Mouse (Mus musculus) heart, embryonic 11.5 days (tissue): Measurements from ENCODE around the gene Pced1a. TPM values are rescaled to one million over a fixed set of nuclear protein-coding genes. Genes with fewer than 3 reads are reported as not detected.
"Not testable (repeated sequence)": the region's sequence is repeated elsewhere in the genome, so short reads cannot be mapped to it uniquely, and the experiment has no call there.

Experiments
- ATAC-seq: fragments of 200-750 bp; cut with Nextera tagmentation; replicated peaks from 2 replicates; pipeline ENCODE4 v1.8.0; 2017; ENCODE audit warnings: moderate library complexity; ENCODE audit not compliant: insufficient number of reproducible peaks, low FRiP score, low TSS enrichment
- H3K27ac ChIP-seq: fragments of 300-500 bp; sonication (generic); 2 replicates; pipeline ENCODE4 v1.5.1; 2014; ENCODE audit warnings: mild to moderate bottlenecking, low read depth, low read length
- H3K27me3 ChIP-seq: fragments of 300-500 bp; sonication (generic); 2 replicates; pipeline ENCODE4 v1.6.1; 2014; ENCODE audit warnings: mild to moderate bottlenecking, low read length, mixed read lengths; ENCODE audit not compliant: control insufficient read depth, insufficient read depth
- H3K36me3 ChIP-seq: fragments of 300-500 bp; sonication (generic); 2 replicates; pipeline ENCODE4 v1.6.1; 2014; ENCODE audit warnings: mild to moderate bottlenecking, low read length, moderate library complexity, mixed read lengths; ENCODE audit not compliant: control insufficient read depth, insufficient read depth
- H3K4me1 ChIP-seq: fragments of 300-500 bp; sonication (generic); 2 replicates; pipeline ENCODE4 v1.6.1; 2014; ENCODE audit warnings: low read length; ENCODE audit not compliant: control insufficient read depth, insufficient read depth
- H3K4me2 ChIP-seq: fragments of 300-500 bp; sonication (generic); 2 replicates; pipeline ENCODE4 v1.6.1; 2014; ENCODE audit warnings: mild to moderate bottlenecking, moderate library complexity
- H3K4me3 ChIP-seq: fragments of 300-500 bp; sonication (generic); 2 replicates; pipeline ENCODE4 v1.5.1; 2014; ENCODE audit warnings: low read depth, low read length
- H3K9ac ChIP-seq: fragments of 300-500 bp; sonication (generic); 2 replicates; pipeline ENCODE4 v1.6.1; 2014; ENCODE audit warnings: mild to moderate bottlenecking, low read depth, low read length, moderate library complexity
- H3K9me3 ChIP-seq: fragments of 300-500 bp; sonication (generic); replicated peaks from 2 replicates; pipeline ENCODE4 v1.6.1; 2016; ENCODE audit warnings: low read length; ENCODE audit not compliant: control insufficient read depth
- WGBS: fragments of 180-500 bp; shearing (Covaris S2); extraction: QIAGEN DNeasy Blood & Tissue Kit; methylation state at CpG from one replicate; pipeline ENCODE4 v1.1.7; 2014; ENCODE audit not compliant: insufficient replicate concordance; 5-methylcytosine and 5-hydroxymethylcytosine counted together
- polyA plus RNA-seq: library from polyadenylated mRNA; unstranded; fragments of >200 nt; fragmentation: Nextera tagmentation; extraction: Ambion mirVana; gene quantifications from 2 replicates; pipeline ENCODE4 v1.2.1, GENCODE M21; 2014

Gene Pced1a
- polyA plus RNA-seq, 1 experiment from 2014 or later = 7.9 TPM

- no peak for ATAC-seq
- Histone ChIP-seq H3K36me3 (no peaks in the 10 kb centered on the region; the same call in 1 of the 2 replicates), H3K27me3 (no peaks in the 10 kb centered on the region), H3K4me2 (no peak overlapping the region), H3K4me3 (no peak overlapping the region), H3K4me1 (no peaks in the 10 kb centered on the region), H3K9me3 (no peaks in the 10 kb centered on the region), H3K27ac (no peak overlapping the region), H3K9ac (no peak overlapping the region)
- 81% methylated on average over 11 of the region's 11 CpGs for WGBS
Observed at GRCm38 (mm10) chr2:130390993-130391625, 33.4 kb downstream of the Pced1a start.

- Histone ChIP-seq H3K4me3 (no peak overlapping the region), H3K27me3 (no peaks in the 10 kb centered on the region), H3K36me3 (no peaks in the 10 kb centered on the region; the same call in 1 of the 2 replicates), H3K4me1 (no peaks in the 10 kb centered on the region), H3K9me3 (no peaks in the 10 kb centered on the region), H3K4me2 (no peak overlapping the region), H3K27ac (no peak overlapping the region), H3K9ac (no peak overlapping the region)
- ATAC-seq = no peak
- 76% methylated on average over 2 of the region's 2 CpGs for WGBS
Observed at GRCm38 (mm10) chr2:130388796-130389195, 35.7 kb downstream of the Pced1a start.

GRCm38 (mm10) chr2:130386212-130386611, 38.3 kb downstream of the Pced1a start:
- no peak for ATAC-seq
- Histone ChIP-seq H3K27ac (no peak overlapping the region), H3K4me1 (no peaks in the 10 kb centered on the region), H3K9me3 (no peaks in the 10 kb centered on the region), H3K4me2 (no peak overlapping the region), H3K9ac (no peak overlapping the region), H3K36me3 (no peaks in the 10 kb centered on the region), H3K27me3 (no peaks in the 10 kb centered on the region), H3K4me3 (no peak overlapping the region)
- WGBS = 67% methylated on average over 1 of the region's 1 CpGs

GRCm38 (mm10) chr2:130383895-130384294, 40.6 kb downstream of the Pced1a start:
- Histone ChIP-seq H3K36me3 (no peaks in the 10 kb centered on the region), H3K27me3 (no peaks in the 10 kb centered on the region), H3K9ac (no peak overlapping the region), H3K9me3 (no peaks in the 10 kb centered on the region), H3K27ac (no peak overlapping the region), H3K4me3 (no peak overlapping the region), H3K4me2 (no peak overlapping the region), H3K4me1 (no peaks in the 10 kb centered on the region)
- no peak for ATAC-seq
- 78% methylated on average over 6 of the region's 6 CpGs for WGBS

- Histone ChIP-seq H3K4me1 (no peaks in the 10 kb centered on the region), H3K9me3 (no peaks in the 10 kb centered on the region), H3K4me3 (no peak overlapping the region), H3K4me2 (no peak overlapping the region), H3K9ac (no peak overlapping the region), H3K27ac (no peak overlapping the region), H3K27me3 (no peaks in the 10 kb centered on the region), H3K36me3 (no peaks in the 10 kb centered on the region)
- no peak for ATAC-seq
- WGBS = 64% methylated on average over 3 of the region's 3 CpGs
Observed at GRCm38 (mm10) chr2:130383205-130383604, 41.3 kb downstream of the Pced1a start.

- H3K4me3 ChIP-seq = no peak overlapping the region
- no peak overlapping the region for H3K27ac ChIP-seq
- no peak overlapping the region for H3K9ac ChIP-seq
- no peaks in the 10 kb centered on the region for H3K27me3 ChIP-seq
- no peak overlapping the region for H3K4me2 ChIP-seq
- no peaks in the 10 kb centered on the region for H3K4me1 ChIP-seq
- H3K36me3 ChIP-seq = no peaks in the 10 kb centered on the region
- H3K9me3 ChIP-seq = no peaks in the 10 kb centered on the region
- 71% methylated on average over 4 of the region's 4 CpGs for WGBS
- ATAC-seq = no peak
Observed at GRCm38 (mm10) chr2:130374951-130375350, 49.5 kb downstream of the Pced1a start.

GRCm38 (mm10) chr2:130373026-130373425, 51.5 kb downstream of the Pced1a start:
- ATAC-seq, H3K27ac ChIP-seq, H3K4me1 ChIP-seq, H3K4me3 ChIP-seq, H3K4me2 ChIP-seq, H3K9me3 ChIP-seq, H3K36me3 ChIP-seq, H3K9ac ChIP-seq, H3K27me3 ChIP-seq: not testable (repeated sequence)
- WGBS = 39% methylated on average over 1 of the region's 1 CpGs

- no peak overlapping the region for H3K4me2 ChIP-seq
- no peak overlapping the region for H3K4me3 ChIP-seq
- WGBS = 58% methylated on average over 4 of the region's 4 CpGs
- no peak for ATAC-seq
- H3K9me3 ChIP-seq = no peaks in the 10 kb centered on the region
- H3K4me1 ChIP-seq = peaks cover 4% of the 10 kb centered on the region
- no peaks in the 10 kb centered on the region for H3K36me3 ChIP-seq
- H3K27me3 ChIP-seq = peaks cover 19% of the 10 kb centered on the region
- no peak overlapping the region for H3K9ac ChIP-seq
- no peak overlapping the region for H3K27ac ChIP-seq
Observed at GRCm38 (mm10) chr2:130367386-130367785, 57.1 kb downstream of the Pced1a start.
